Mouse (Mus musculus) midbrain, embryonic 10.5 days (tissue): ENCODE data around the gene Mgat4b. TPM values are rescaled to one million over a fixed set of nuclear protein-coding genes. Genes with fewer than 3 reads are reported as not detected.

ENCODE experiments used
- DNase-seq: peaks from one replicate; pipeline ENCODE4 v3.0.0-alpha.2; 2017; ENCODE audit warnings: low spot score
- H3K27ac ChIP-seq: fragments of 300-500 bp; sonication (generic); replicated peaks from 2 replicates; pipeline ENCODE4 v1.5.1; 2016; ENCODE audit warnings: mild to moderate bottlenecking
- H3K27me3 ChIP-seq: fragments of 300-500 bp; sonication (generic); 2 replicates; pipeline ENCODE4 v1.6.1; 2016; ENCODE audit warnings: low read depth, mild to moderate bottlenecking; ENCODE audit not compliant: poor library complexity, severe bottlenecking
- H3K36me3 ChIP-seq: fragments of 300-500 bp; sonication (generic); 2 replicates; pipeline ENCODE4 v1.6.1; 2016; ENCODE audit warnings: mild to moderate bottlenecking, moderate library complexity
- H3K4me1 ChIP-seq: fragments of 300-500 bp; sonication (generic); 2 replicates; pipeline ENCODE4 v1.6.1; 2016
- H3K4me3 ChIP-seq: fragments of 300-500 bp; sonication (generic); 2 replicates; pipeline ENCODE4 v1.5.1; 2016; ENCODE audit warnings: mild to moderate bottlenecking, moderate library complexity
- H3K9me3 ChIP-seq: fragments of 300-500 bp; sonication (generic); replicated peaks from 2 replicates; pipeline ENCODE4 v1.6.1; 2016; ENCODE audit warnings: mild to moderate bottlenecking
- WGBS: fragments of 180-500 bp; shearing (Covaris S2); methylation state at CpG from one replicate; pipeline ENCODE4 v1.1.7; 2016; 5-methylcytosine and 5-hydroxymethylcytosine counted together
- polyA plus RNA-seq: library from polyadenylated mRNA; unstranded; fragments of >200 nt; fragmentation: Nextera tagmentation; extraction: Ambion mirVana; gene quantifications from 2 replicates; pipeline ENCODE4 v1.2.1, GENCODE M21; 2016

Gene Mgat4b
- polyA plus RNA-seq, 1 experiment from 2014 or later: 12.1 TPM

GRCm38 (mm10) chr11:50184788-50185187 is 25.9 kb upstream of the Mgat4b start:
- Histone ChIP-seq H3K27me3 (no peaks in the 10 kb centered on the region), H3K9me3 (no peaks in the 10 kb centered on the region), H3K4me3 (no peak overlapping the region), H3K36me3 (peaks cover 32% of the 10 kb centered on the region), H3K4me1 (no peaks in the 10 kb centered on the region), H3K27ac (no peak overlapping the region)
- DNase-seq: no peak
- WGBS: 79% methylated on average over 3 of the region's 3 CpGs

GRCm38 (mm10) chr11:50188682-50189081 is 22.0 kb upstream of the Mgat4b start:
- H3K9me3 ChIP-seq: no peaks in the 10 kb centered on the region
- H3K27ac ChIP-seq: no peak overlapping the region
- no peak overlapping the region for H3K4me3 ChIP-seq
- WGBS: 85% methylated on average over 7 of the region's 7 CpGs
- H3K27me3 ChIP-seq: no peaks in the 10 kb centered on the region
- DNase-seq: no peak
- H3K36me3 ChIP-seq: peaks cover 7% of the 10 kb centered on the region
- H3K4me1 ChIP-seq: no peaks in the 10 kb centered on the region

- H3K9me3 ChIP-seq: no peaks in the 10 kb centered on the region
- DNase-seq: no peak
- no peak overlapping the region for H3K27ac ChIP-seq
- H3K27me3 ChIP-seq: no peaks in the 10 kb centered on the region
- 91% methylated on average over 4 of the region's 4 CpGs for WGBS
- no peaks in the 10 kb centered on the region for H3K4me1 ChIP-seq
- no peak overlapping the region for H3K4me3 ChIP-seq
- H3K36me3 ChIP-seq: peaks cover 11% of the 10 kb centered on the region
These were observed 20.3 kb upstream of the Mgat4b start for GRCm38 (mm10) chr11:50190362-50190761.

- 89% methylated on average over 3 of the region's 3 CpGs for WGBS
- H3K4me1 ChIP-seq: no peaks in the 10 kb centered on the region
- peaks cover 28% of the 10 kb centered on the region for H3K36me3 ChIP-seq
- H3K9me3 ChIP-seq: no peaks in the 10 kb centered on the region
- no peak overlapping the region for H3K4me3 ChIP-seq
- no peak overlapping the region for H3K27ac ChIP-seq
- no peaks in the 10 kb centered on the region for H3K27me3 ChIP-seq
- no peak for DNase-seq
These were observed 18.4 kb upstream of the Mgat4b start for GRCm38 (mm10) chr11:50192278-50192677.

GRCm38 (mm10) chr11:50194070-50194469 is 16.6 kb upstream of the Mgat4b start:
- H3K27me3 ChIP-seq: no peaks in the 10 kb centered on the region
- no peaks in the 10 kb centered on the region for H3K4me1 ChIP-seq
- 77% methylated on average over 7 of the region's 7 CpGs for WGBS

GRCm38 (mm10) chr11:50194793-50195192 is 15.9 kb upstream of the Mgat4b start:
- no peak overlapping the region for H3K4me3 ChIP-seq
- H3K27me3 ChIP-seq: no peaks in the 10 kb centered on the region
- H3K27ac ChIP-seq: no peak overlapping the region
- H3K4me1 ChIP-seq: no peaks in the 10 kb centered on the region
- DNase-seq: no peak
- H3K9me3 ChIP-seq: no peaks in the 10 kb centered on the region
- peaks cover 52% of the 10 kb centered on the region for H3K36me3 ChIP-seq
- 82% methylated on average over 4 of the region's 4 CpGs for WGBS

More at GRCm38 (mm10) chr11:50194070-50194469, 16.6 kb upstream of the Mgat4b start:
- Histone ChIP-seq H3K9me3 (no peaks in the 10 kb centered on the region), H3K36me3 (peaks cover 45% of the 10 kb centered on the region), H3K4me3 (no peak overlapping the region), H3K27ac (no peak overlapping the region)
- DNase-seq: no peak

- no peak overlapping the region for H3K27ac ChIP-seq
- DNase-seq: no peak
- no peaks in the 10 kb centered on the region for H3K4me1 ChIP-seq
- no peaks in the 10 kb centered on the region for H3K9me3 ChIP-seq
- H3K36me3 ChIP-seq: peaks cover 79% of the 10 kb centered on the region
- WGBS: 92% methylated on average over 4 of the region's 4 CpGs
- H3K27me3 ChIP-seq: no peaks in the 10 kb centered on the region
- no peak overlapping the region for H3K4me3 ChIP-seq
These were observed 13.2 kb upstream of the Mgat4b start for GRCm38 (mm10) chr11:50197500-50197899.

GRCm38 (mm10) chr11:50198219-50198846 is 12.4 kb upstream of the Mgat4b start:
- no peaks in the 10 kb centered on the region for H3K9me3 ChIP-seq
- 92% methylated on average over 4 of the region's 5 CpGs for WGBS
- no peak for DNase-seq
- no peak overlapping the region for H3K4me3 ChIP-seq
- no peak overlapping the region for H3K27ac ChIP-seq
- H3K4me1 ChIP-seq: no peaks in the 10 kb centered on the region
- H3K36me3 ChIP-seq: peaks cover 88% of the 10 kb centered on the region
- no peaks in the 10 kb centered on the region for H3K27me3 ChIP-seq

- Histone ChIP-seq H3K4me1 (no peaks in the 10 kb centered on the region), H3K36me3 (peaks cover 90% of the 10 kb centered on the region), H3K4me3 (no peak overlapping the region), H3K27me3 (no peaks in the 10 kb centered on the region), H3K27ac (no peak overlapping the region), H3K9me3 (no peaks in the 10 kb centered on the region)
- DNase-seq: no peak
- WGBS: 93% methylated on average over 2 of the region's 2 CpGs
These were observed 11.8 kb upstream of the Mgat4b start for GRCm38 (mm10) chr11:50198916-50199315.

GRCm38 (mm10) chr11:50200613-50201012 is 10.1 kb upstream of the Mgat4b start:
- no peak overlapping the region for H3K27ac ChIP-seq
- H3K36me3 ChIP-seq: peaks cover 97% of the 10 kb centered on the region
- no peak overlapping the region for H3K4me3 ChIP-seq
- H3K4me1 ChIP-seq: no peaks in the 10 kb centered on the region
- WGBS: 92% methylated on average over 8 of the region's 8 CpGs
- no peaks in the 10 kb centered on the region for H3K9me3 ChIP-seq
- no peak for DNase-seq
- no peaks in the 10 kb centered on the region for H3K27me3 ChIP-seq

GRCm38 (mm10) chr11:50201590-50201989 is 9.1 kb upstream of the Mgat4b start:
- no peak for DNase-seq
- Histone ChIP-seq H3K27me3 (no peaks in the 10 kb centered on the region), H3K4me1 (no peaks in the 10 kb centered on the region), H3K9me3 (no peaks in the 10 kb centered on the region), H3K36me3 (peaks cover 97% of the 10 kb centered on the region), H3K4me3 (no peak overlapping the region), H3K27ac (no peak overlapping the region)
- WGBS: 92% methylated on average over 3 of the region's 3 CpGs

- H3K4me1 ChIP-seq: no peaks in the 10 kb centered on the region
- H3K27me3 ChIP-seq: no peaks in the 10 kb centered on the region
- no peak overlapping the region for H3K27ac ChIP-seq
- no peaks in the 10 kb centered on the region for H3K9me3 ChIP-seq
- H3K36me3 ChIP-seq: peaks cover 93% of the 10 kb centered on the region
- DNase-seq: no peak
- 95% methylated on average over 9 of the region's 9 CpGs for WGBS
- H3K4me3 ChIP-seq: no peak overlapping the region
These were observed 7.3 kb upstream of the Mgat4b start for GRCm38 (mm10) chr11:50203302-50203827.

- Histone ChIP-seq H3K36me3 (peaks cover 74% of the 10 kb centered on the region), H3K27ac (no peak overlapping the region), H3K9me3 (no peaks in the 10 kb centered on the region), H3K4me1 (peaks cover 14% of the 10 kb centered on the region), H3K4me3 (no peak overlapping the region), H3K27me3 (no peaks in the 10 kb centered on the region)
- WGBS: 97% methylated on average over 3 of the region's 3 CpGs
- no peak for DNase-seq
These were observed 5.3 kb upstream of the Mgat4b start for GRCm38 (mm10) chr11:50205434-50205833.
